Mouse (Mus musculus): ENCODE measurements at regions not wholly inside any gene's neighbourhood (a gene's known extent, or its start where the extent isn't known, plus 50 kb on each side); places are given as distances from the start of the nearest gene placed in this dataset.

DNA sequence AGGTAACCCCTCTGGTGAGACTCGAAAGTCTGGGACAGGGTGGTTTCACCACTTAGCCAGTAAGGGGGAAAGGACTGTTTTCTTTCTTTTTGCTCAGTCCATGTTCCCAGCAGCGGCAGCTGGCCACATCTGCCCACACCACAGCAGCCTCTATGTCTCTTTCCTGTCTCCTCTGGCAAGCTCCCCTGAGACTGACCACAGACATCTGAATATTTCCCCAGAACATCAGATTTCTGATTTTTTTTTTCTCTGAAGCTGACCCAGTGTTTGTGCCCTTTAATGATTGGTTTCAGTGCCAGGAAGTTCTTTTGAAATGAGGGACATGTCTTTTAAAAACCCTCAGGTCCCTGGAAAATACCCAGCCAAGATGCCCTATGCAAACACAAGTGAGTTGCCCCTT, 101.7 kb upstream of the Syt6 start:
- 73% methylated on average over 2 of the region's 2 CpGs for WGBS
- Histone ChIP-seq H3K4me2 (ENCODE audit: low read depth, low read length) (no peak overlapping the region), H3K27me3 (ENCODE audit: control insufficient read depth, insufficient read depth, low read length) (no peaks in the 10 kb centered on the region), H3K9me3 (ENCODE audit: control insufficient read depth, low read length) (no peaks in the 10 kb centered on the region), H3K9ac (replicated peaks; ENCODE audit: low read depth, low read length) (no peak overlapping the region), H3K36me3 (ENCODE audit: control insufficient read depth, insufficient read depth, low read length) (no peaks in the 10 kb centered on the region), H3K4me3 (ENCODE audit: low read depth, low read length) (no peak overlapping the region), H3K27ac (ENCODE audit: low read depth, low read length) (no peak overlapping the region), H3K4me1 (ENCODE audit: control insufficient read depth, insufficient read depth, low read length) (no peaks in the 10 kb centered on the region)
- ATAC-seq (ENCODE audit: low read depth): no peak

GRCm38 (mm10) chr3:103479845-103480543, 95.0 kb upstream of the Syt6 start:
- no peak overlapping the region for H3K4me3 ChIP-seq (ENCODE audit: low read depth, low read length)
- no peaks in the 10 kb centered on the region for H3K4me1 ChIP-seq (ENCODE audit: control insufficient read depth, insufficient read depth, low read length)
- H3K36me3 ChIP-seq (ENCODE audit: control insufficient read depth, insufficient read depth, low read length): no peaks in the 10 kb centered on the region
- ATAC-seq (ENCODE audit: low read depth): no peak
- H3K4me2 ChIP-seq (ENCODE audit: low read depth, low read length): no peak overlapping the region
- H3K9ac ChIP-seq (replicated peaks; ENCODE audit: low read depth, low read length): no peak overlapping the region
- WGBS: 60% methylated on average over 2 of the region's 2 CpGs
- H3K27ac ChIP-seq (ENCODE audit: low read depth, low read length): no peak overlapping the region
- H3K9me3 ChIP-seq (ENCODE audit: control insufficient read depth, low read length): no peaks in the 10 kb centered on the region
- H3K27me3 ChIP-seq (ENCODE audit: control insufficient read depth, insufficient read depth, low read length): no peaks in the 10 kb centered on the region

DNA sequence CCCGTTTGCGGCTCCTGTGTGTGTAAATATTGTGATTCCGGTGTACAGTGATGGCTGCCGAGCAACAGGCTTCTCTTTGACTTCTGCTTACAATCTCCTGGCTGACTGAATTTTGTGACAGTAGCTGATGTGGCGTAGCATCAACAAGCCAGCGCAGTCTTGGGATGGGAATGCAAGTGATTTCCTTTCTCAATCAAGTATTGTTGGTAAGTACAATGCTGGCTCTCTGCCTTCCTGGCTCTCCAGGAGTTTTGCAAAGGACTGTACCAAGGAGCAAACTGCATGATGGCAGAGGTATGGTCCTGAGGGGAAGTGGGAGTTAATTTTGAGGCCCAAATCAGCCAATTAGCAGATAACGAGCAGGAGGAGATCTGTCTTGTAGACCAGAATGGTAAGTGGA, 94.4 kb upstream of the Syt6 start:
- no peak overlapping the region for H3K9ac ChIP-seq (replicated peaks; ENCODE audit: low read depth, low read length)
- no peak for ATAC-seq (ENCODE audit: low read depth)

DNA sequence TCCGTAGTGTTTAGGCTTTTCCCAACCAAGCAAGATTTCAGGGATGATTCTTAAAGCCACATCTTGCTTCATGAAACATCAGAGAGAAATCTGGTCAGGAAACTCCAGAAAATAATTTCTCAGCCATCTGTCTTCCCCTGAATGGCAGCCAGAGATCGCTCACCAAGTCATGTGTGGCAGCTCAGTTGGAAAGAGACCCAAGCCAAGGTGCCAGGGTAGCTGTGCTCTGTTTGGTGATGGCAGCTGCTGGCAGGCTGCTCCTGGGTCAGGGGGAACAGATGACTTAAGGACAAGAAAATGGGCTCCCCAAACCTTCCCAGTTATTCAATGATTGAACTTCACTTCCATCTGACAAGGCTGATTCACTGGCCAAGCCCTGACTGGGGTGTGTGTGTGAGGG, 91.7 kb upstream of the Syt6 start:
- Histone ChIP-seq H3K9ac (replicated peaks; ENCODE audit: low read depth, low read length) (no peak overlapping the region), H3K4me3 (ENCODE audit: low read depth, low read length) (no peak overlapping the region), H3K36me3 (ENCODE audit: control insufficient read depth, insufficient read depth, low read length) (no peaks in the 10 kb centered on the region), H3K4me2 (ENCODE audit: low read depth, low read length) (no peak overlapping the region), H3K27me3 (ENCODE audit: control insufficient read depth, insufficient read depth, low read length) (no peaks in the 10 kb centered on the region), H3K4me1 (ENCODE audit: control insufficient read depth, insufficient read depth, low read length) (no peaks in the 10 kb centered on the region), H3K9me3 (ENCODE audit: control insufficient read depth, low read length) (no peaks in the 10 kb centered on the region), H3K27ac (ENCODE audit: low read depth, low read length) (no peak overlapping the region)
- WGBS: 96% methylated on average over 2 of the region's 2 CpGs
- ATAC-seq (ENCODE audit: low read depth): no peak

More for the DNA sequence above, 94.4 kb upstream of the Syt6 start:
- H3K27ac ChIP-seq (ENCODE audit: low read depth, low read length): no peak overlapping the region
- H3K27me3 ChIP-seq (ENCODE audit: control insufficient read depth, insufficient read depth, low read length): no peaks in the 10 kb centered on the region
- H3K9me3 ChIP-seq (ENCODE audit: control insufficient read depth, low read length): no peaks in the 10 kb centered on the region
- H3K4me3 ChIP-seq (ENCODE audit: low read depth, low read length): no peak overlapping the region
- H3K4me1 ChIP-seq (ENCODE audit: control insufficient read depth, insufficient read depth, low read length): no peaks in the 10 kb centered on the region
- no peaks in the 10 kb centered on the region for H3K36me3 ChIP-seq (ENCODE audit: control insufficient read depth, insufficient read depth, low read length)
- WGBS: 84% methylated on average over 7 of the region's 7 CpGs
- no peak overlapping the region for H3K4me2 ChIP-seq (ENCODE audit: low read depth, low read length)

DNA sequence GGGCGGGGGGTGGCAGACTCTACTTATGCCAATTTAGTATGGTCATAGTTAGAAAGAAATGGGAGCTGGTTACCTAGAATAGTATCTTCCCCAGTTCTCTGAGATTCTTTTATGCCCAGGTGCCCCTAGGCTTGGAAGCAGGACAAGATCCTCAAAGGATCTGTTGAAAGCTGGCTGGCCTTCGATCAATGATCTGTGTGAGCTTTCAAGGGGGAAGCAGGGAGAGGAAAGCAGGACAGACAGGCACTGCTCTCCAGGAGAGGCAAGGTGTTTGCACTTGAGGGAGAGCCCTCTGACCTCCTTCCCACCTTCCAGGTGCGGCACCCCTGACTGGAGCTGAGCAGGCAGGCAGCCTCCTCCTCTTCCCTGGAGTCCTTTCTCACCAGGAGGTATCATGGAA, 91.3 kb upstream of the Syt6 start:
- Histone ChIP-seq H3K27ac (ENCODE audit: low read depth, low read length) (no peak overlapping the region), H3K4me3 (ENCODE audit: low read depth, low read length) (no peak overlapping the region), H3K9me3 (ENCODE audit: control insufficient read depth, low read length) (no peaks in the 10 kb centered on the region), H3K36me3 (ENCODE audit: control insufficient read depth, insufficient read depth, low read length) (no peaks in the 10 kb centered on the region), H3K4me1 (ENCODE audit: control insufficient read depth, insufficient read depth, low read length) (no peaks in the 10 kb centered on the region), H3K9ac (replicated peaks; ENCODE audit: low read depth, low read length) (no peak overlapping the region), H3K27me3 (ENCODE audit: control insufficient read depth, insufficient read depth, low read length) (no peaks in the 10 kb centered on the region), H3K4me2 (ENCODE audit: low read depth, low read length) (no peak overlapping the region)
- 88% methylated on average over 3 of the region's 3 CpGs for WGBS
- no peak for ATAC-seq (ENCODE audit: low read depth)

DNA sequence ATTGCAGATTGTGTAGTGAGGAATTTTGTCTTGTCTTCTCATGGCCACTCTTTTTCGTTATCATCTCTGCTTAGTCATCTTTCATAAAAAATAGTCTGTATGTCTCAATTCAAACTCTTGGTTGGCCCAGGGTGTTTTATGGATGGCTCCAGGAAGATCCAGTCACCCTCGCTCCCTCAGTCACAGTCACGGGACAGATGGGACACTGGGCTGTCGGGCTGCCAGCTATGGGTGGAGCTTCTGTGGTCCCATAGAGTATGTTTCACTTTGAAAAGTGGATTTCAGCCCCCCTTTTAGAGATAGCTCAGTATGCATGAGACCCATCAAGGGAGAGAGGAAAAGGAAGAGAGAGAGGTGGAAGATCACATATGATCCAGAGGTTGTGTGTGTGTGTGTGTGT, 85.2 kb upstream of the Syt6 start:
- WGBS: 80% methylated on average over 4 of the region's 4 CpGs
- Histone ChIP-seq H3K9ac (replicated peaks; ENCODE audit: low read depth, low read length) (no peak overlapping the region), H3K4me2 (ENCODE audit: low read depth, low read length) (no peak overlapping the region), H3K27ac (ENCODE audit: low read depth, low read length) (no peak overlapping the region), H3K4me1 (ENCODE audit: control insufficient read depth, insufficient read depth, low read length) (no peaks in the 10 kb centered on the region), H3K4me3 (ENCODE audit: low read depth, low read length) (no peak overlapping the region), H3K36me3 (ENCODE audit: control insufficient read depth, insufficient read depth, low read length) (no peaks in the 10 kb centered on the region), H3K9me3 (ENCODE audit: control insufficient read depth, low read length) (no peaks in the 10 kb centered on the region), H3K27me3 (ENCODE audit: control insufficient read depth, insufficient read depth, low read length) (no peaks in the 10 kb centered on the region)
- no peak for ATAC-seq (ENCODE audit: low read depth)

GRCm38 (mm10) chr3:103490966-103491365, 84.1 kb upstream of the Syt6 start:
- no peak overlapping the region for H3K4me3 ChIP-seq (ENCODE audit: low read depth, low read length)
- no peak for ATAC-seq (ENCODE audit: low read depth)
- H3K27me3 ChIP-seq (ENCODE audit: control insufficient read depth, insufficient read depth, low read length): no peaks in the 10 kb centered on the region
- no peak overlapping the region for H3K4me2 ChIP-seq (ENCODE audit: low read depth, low read length)
- H3K36me3 ChIP-seq (ENCODE audit: control insufficient read depth, insufficient read depth, low read length): no peaks in the 10 kb centered on the region
- no peaks in the 10 kb centered on the region for H3K9me3 ChIP-seq (ENCODE audit: control insufficient read depth, low read length)
- no peak overlapping the region for H3K9ac ChIP-seq (replicated peaks; ENCODE audit: low read depth, low read length)
- H3K4me1 ChIP-seq (ENCODE audit: control insufficient read depth, insufficient read depth, low read length): no peaks in the 10 kb centered on the region
- 88% methylated on average over 4 of the region's 4 CpGs for WGBS
- H3K27ac ChIP-seq (ENCODE audit: low read depth, low read length): no peak overlapping the region

DNA sequence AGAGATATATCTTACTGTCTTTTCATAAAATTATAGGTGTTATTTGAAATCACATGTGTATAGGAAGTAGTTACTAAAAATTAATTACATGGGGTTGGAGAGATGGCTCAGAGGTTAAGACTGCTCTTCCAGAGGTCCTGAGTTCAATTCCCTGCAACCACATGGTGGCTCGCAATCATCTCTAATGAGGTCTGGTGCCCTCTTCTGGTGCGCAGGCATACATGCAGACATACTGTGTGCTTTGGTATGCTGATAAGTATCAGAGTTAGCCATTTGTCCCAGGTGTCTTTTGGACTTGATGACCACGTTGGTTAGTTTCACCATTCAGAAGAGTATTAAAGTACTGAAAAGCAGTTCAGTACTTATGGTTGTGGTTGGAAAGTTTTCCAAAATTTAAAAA, 82.8 kb upstream of the Syt6 start:
- no peak overlapping the region for H3K27ac ChIP-seq (ENCODE audit: low read depth, low read length)
- no peaks in the 10 kb centered on the region for H3K36me3 ChIP-seq (ENCODE audit: control insufficient read depth, insufficient read depth, low read length)
- H3K9ac ChIP-seq (replicated peaks; ENCODE audit: low read depth, low read length): no peak overlapping the region
- no peak overlapping the region for H3K4me3 ChIP-seq (ENCODE audit: low read depth, low read length)
- H3K4me1 ChIP-seq (ENCODE audit: control insufficient read depth, insufficient read depth, low read length): no peaks in the 10 kb centered on the region
- H3K4me2 ChIP-seq (ENCODE audit: low read depth, low read length): no peak overlapping the region
- no peaks in the 10 kb centered on the region for H3K9me3 ChIP-seq (ENCODE audit: control insufficient read depth, low read length)
- no peak for ATAC-seq (ENCODE audit: low read depth)
- WGBS: 83% methylated on average over 3 of the region's 3 CpGs
- no peaks in the 10 kb centered on the region for H3K27me3 ChIP-seq (ENCODE audit: control insufficient read depth, insufficient read depth, low read length)

DNA sequence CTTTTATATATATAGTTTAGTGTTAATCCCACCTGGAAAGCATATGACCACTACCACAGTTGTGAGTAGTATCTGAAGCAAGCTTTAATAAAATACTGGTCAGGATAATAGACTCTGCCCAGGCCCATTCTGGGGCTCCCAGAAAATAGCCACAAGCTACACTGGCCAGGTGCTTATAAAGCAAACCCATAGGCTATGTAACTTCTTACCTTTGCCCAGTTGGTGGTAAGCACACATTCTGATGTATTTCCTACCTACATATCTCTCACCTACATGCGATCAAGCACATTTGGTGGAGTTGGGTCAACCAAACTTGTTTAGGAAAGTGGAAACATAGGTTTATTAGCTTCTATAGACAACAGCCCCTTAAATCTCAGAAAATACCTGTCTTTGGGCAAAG, 81.4 kb upstream of the Syt6 start:
- ATAC-seq (ENCODE audit: low read depth): no peak
- Histone ChIP-seq H3K9me3 (ENCODE audit: control insufficient read depth, low read length) (no peaks in the 10 kb centered on the region), H3K36me3 (ENCODE audit: control insufficient read depth, insufficient read depth, low read length) (no peaks in the 10 kb centered on the region), H3K27me3 (ENCODE audit: control insufficient read depth, insufficient read depth, low read length) (no peaks in the 10 kb centered on the region), H3K4me1 (ENCODE audit: control insufficient read depth, insufficient read depth, low read length) (no peaks in the 10 kb centered on the region), H3K4me3 (ENCODE audit: low read depth, low read length) (no peak overlapping the region), H3K9ac (replicated peaks; ENCODE audit: low read depth, low read length) (no peak overlapping the region), H3K27ac (ENCODE audit: low read depth, low read length) (no peak overlapping the region), H3K4me2 (ENCODE audit: low read depth, low read length) (no peak overlapping the region)
- 92% methylated on average over 1 of the region's 1 CpGs for WGBS
